Mouse (Mus musculus) midbrain, embryonic 16.5 days (tissue): ENCODE measurements around the gene Top1. TPM values are rescaled to one million over a fixed set of nuclear protein-coding genes. Genes with fewer than 3 reads are reported as not detected.
A peak's percentile ranks its signal among the peaks of the same experiment; 100 is the strongest.

Experiments
- ATAC-seq: fragments of 200-750 bp; cut with Nextera tagmentation; 2 replicates; pipeline ENCODE4 v1.8.0; 2017; ENCODE audit warnings: moderate TSS enrichment
- H3K27ac ChIP-seq: fragments of 300-500 bp; sonication (generic); 2 replicates; pipeline ENCODE4 v1.5.1; 2014; ENCODE audit warnings: mild to moderate bottlenecking, low read length, mixed read lengths
- H3K27me3 ChIP-seq: fragments of 300-500 bp; sonication (generic); 2 replicates; pipeline ENCODE4 v1.6.1; 2014; ENCODE audit warnings: low read depth, low read length, mixed read lengths; ENCODE audit not compliant: control insufficient read depth, insufficient read depth
- H3K36me3 ChIP-seq: fragments of 300-500 bp; sonication (generic); 2 replicates; pipeline ENCODE4 v1.6.1; 2014; ENCODE audit warnings: mild to moderate bottlenecking, low read length, moderate library complexity, mixed read lengths; ENCODE audit not compliant: control insufficient read depth, insufficient read depth
- H3K4me1 ChIP-seq: fragments of 300-500 bp; sonication (generic); 2 replicates; pipeline ENCODE4 v1.6.1; 2014; ENCODE audit warnings: mild to moderate bottlenecking, low read length, mixed read lengths; ENCODE audit not compliant: control insufficient read depth, insufficient read depth
- H3K4me2 ChIP-seq: fragments of 300-500 bp; sonication (generic); 2 replicates; pipeline ENCODE4 v1.6.1; 2014; ENCODE audit warnings: mild to moderate bottlenecking, low read length, mixed read lengths
- H3K4me3 ChIP-seq: fragments of 300-500 bp; sonication (generic); 2 replicates; pipeline ENCODE4 v1.5.1; 2014; ENCODE audit warnings: low read depth, mild to moderate bottlenecking, low read length, moderate library complexity, mixed read lengths
- H3K9ac ChIP-seq: fragments of 300-500 bp; sonication (generic); 2 replicates; pipeline ENCODE4 v1.6.1; 2014; ENCODE audit warnings: low read depth, low read length, mixed read lengths
- H3K9me3 ChIP-seq: fragments of 300-500 bp; sonication (generic); replicated peaks from 2 replicates; pipeline ENCODE4 v1.6.1; 2014; ENCODE audit warnings: mild to moderate bottlenecking, low read length, mixed read lengths; ENCODE audit not compliant: control insufficient read depth, poor library complexity, severe bottlenecking
- WGBS: fragments of 180-500 bp; shearing (Covaris S2); extraction: QIAGEN DNeasy Blood & Tissue Kit; methylation state at CpG from one replicate; pipeline ENCODE4 v1.1.7; 2014; 5-methylcytosine and 5-hydroxymethylcytosine counted together
- polyA plus RNA-seq: library from polyadenylated mRNA; unstranded; fragments of >200 nt; fragmentation: Nextera tagmentation; extraction: Ambion mirVana; gene quantifications from 2 replicates; pipeline ENCODE4 v1.2.1, GENCODE M21; 2015

Gene Top1
- polyA plus RNA-seq, 1 experiment from 2014 or later = 68.7 TPM

- no peak overlapping the region for H3K4me3 ChIP-seq
- ATAC-seq = no peak
- H3K4me1 ChIP-seq = no peaks in the 10 kb centered on the region
- WGBS = 88% methylated on average over 9 of the region's 9 CpGs
- no peaks in the 10 kb centered on the region for H3K27me3 ChIP-seq
- peaks cover 48% of the 10 kb centered on the region for H3K36me3 ChIP-seq
- no peak overlapping the region for H3K9ac ChIP-seq
- no peak overlapping the region for H3K4me2 ChIP-seq
- no peaks in the 10 kb centered on the region for H3K9me3 ChIP-seq
- H3K27ac ChIP-seq = no peak overlapping the region
These were observed 114.9 kb downstream of the Top1 start for GRCm38 (mm10) chr2:160760433-160761184.

GRCm38 (mm10) chr2:160763816-160764215 lies 118.1 kb downstream of the Top1 start:
- Histone ChIP-seq H3K36me3 (peaks cover 22% of the 10 kb centered on the region), H3K27ac (peak overlapping the region; percentile 20; the same call in 1 of the 2 replicates), H3K4me3 (no peak overlapping the region), H3K27me3 (no peaks in the 10 kb centered on the region), H3K4me2 (no peak overlapping the region), H3K4me1 (0 out of 2 replicates have a peak, but pooled peaks cover 3% of the 10 kb centered on the region), H3K9me3 (no peaks in the 10 kb centered on the region), H3K9ac (no peak overlapping the region)
- ATAC-seq = no peak
- 86% methylated on average over 3 of the region's 3 CpGs for WGBS

DNA sequence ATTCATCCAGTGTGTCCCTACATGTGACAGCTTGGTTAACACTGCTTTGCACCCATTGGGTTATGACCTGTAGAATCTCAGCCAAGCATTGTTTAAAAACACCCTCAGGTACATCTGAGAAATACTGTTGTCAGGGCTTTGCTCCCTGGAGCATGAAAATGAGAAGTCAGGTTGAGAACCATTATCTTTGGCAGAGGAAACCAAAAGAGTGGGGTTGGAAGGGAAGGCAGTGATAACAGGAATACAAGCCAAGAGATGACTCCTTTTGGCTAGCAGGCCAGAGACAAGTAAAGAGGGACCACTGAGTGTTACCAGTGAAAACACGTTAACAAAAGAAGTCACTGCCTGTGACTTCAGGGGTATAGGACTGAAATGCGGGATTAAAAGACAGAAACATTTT lies 118.7 kb downstream of the Top1 start:
- peaks cover 19% of the 10 kb centered on the region for H3K36me3 ChIP-seq
- WGBS = 81% methylated on average over 2 of the region's 2 CpGs
- ATAC-seq = no peak

GRCm38 (mm10) chr2:160765096-160765495 lies 119.4 kb downstream of the Top1 start:
- H3K27me3 ChIP-seq = no peaks in the 10 kb centered on the region
- peaks cover 14% of the 10 kb centered on the region for H3K36me3 ChIP-seq
- H3K9me3 ChIP-seq = no peaks in the 10 kb centered on the region
- WGBS = 84% methylated on average over 3 of the region's 3 CpGs
- no peak overlapping the region for H3K9ac ChIP-seq
- 0 out of 2 replicates have a peak, but pooled peaks cover 3% of the 10 kb centered on the region for H3K4me1 ChIP-seq
- H3K27ac ChIP-seq = no peak overlapping the region
- H3K4me3 ChIP-seq = no peak overlapping the region
- no peak for ATAC-seq
- no peak overlapping the region for H3K4me2 ChIP-seq

More for the DNA sequence above, 118.7 kb downstream of the Top1 start:
- Histone ChIP-seq H3K9me3 (no peaks in the 10 kb centered on the region), H3K27ac (no peak overlapping the region), H3K27me3 (no peaks in the 10 kb centered on the region), H3K9ac (no peak overlapping the region), H3K4me1 (0 out of 2 replicates have a peak, but pooled peaks cover 3% of the 10 kb centered on the region), H3K4me2 (no peak overlapping the region), H3K4me3 (no peak overlapping the region)

GRCm38 (mm10) chr2:160766371-160766771 lies 120.7 kb downstream of the Top1 start:
- Histone ChIP-seq H3K4me3 (no peak overlapping the region), H3K4me1 (0 out of 2 replicates have a peak, but pooled peaks cover 3% of the 10 kb centered on the region), H3K9me3 (no peaks in the 10 kb centered on the region), H3K36me3 (peaks cover 14% of the 10 kb centered on the region), H3K27me3 (no peaks in the 10 kb centered on the region), H3K9ac (no peak overlapping the region), H3K4me2 (no peak overlapping the region), H3K27ac (no peak overlapping the region)
- ATAC-seq = no peak
- WGBS = 65% methylated on average over 5 of the region's 5 CpGs

GRCm38 (mm10) chr2:160767201-160767600 lies 121.5 kb downstream of the Top1 start:
- Histone ChIP-seq H3K4me2 (no peak overlapping the region), H3K9me3 (no peaks in the 10 kb centered on the region), H3K27me3 (no peaks in the 10 kb centered on the region), H3K27ac (no peak overlapping the region), H3K4me1 (0 out of 2 replicates have a peak, but pooled peaks cover 3% of the 10 kb centered on the region), H3K9ac (no peak overlapping the region), H3K36me3 (peaks cover 12% of the 10 kb centered on the region), H3K4me3 (no peak overlapping the region)
- ATAC-seq = no peak
- WGBS = 92% methylated on average over 2 of the region's 2 CpGs

- ATAC-seq = no peak
- Histone ChIP-seq H3K4me2 (no peak overlapping the region), H3K4me3 (no peak overlapping the region), H3K27me3 (no peaks in the 10 kb centered on the region), H3K4me1 (0 out of 2 replicates have a peak, but pooled peaks cover 3% of the 10 kb centered on the region), H3K9me3 (no peaks in the 10 kb centered on the region), H3K9ac (no peak overlapping the region), H3K36me3 (peaks cover 4% of the 10 kb centered on the region; the same call in 1 of the 2 replicates), H3K27ac (no peak overlapping the region)
- WGBS = 83% methylated on average over 4 of the region's 4 CpGs
These were observed 122.5 kb downstream of the Top1 start for GRCm38 (mm10) chr2:160768097-160768695.

GRCm38 (mm10) chr2:160768997-160769396 lies 123.3 kb downstream of the Top1 start:
- Histone ChIP-seq H3K9me3 (no peaks in the 10 kb centered on the region), H3K27me3 (no peaks in the 10 kb centered on the region)
- WGBS = 98% methylated on average over 2 of the region's 2 CpGs

GRCm38 (mm10) chr2:160770409-160770808 lies 124.7 kb downstream of the Top1 start:
- no peaks in the 10 kb centered on the region; the same call in 1 of the 2 replicates for H3K36me3 ChIP-seq
- H3K27me3 ChIP-seq = no peaks in the 10 kb centered on the region
- H3K9ac ChIP-seq = no peak overlapping the region
- no peak for ATAC-seq
- H3K4me3 ChIP-seq = no peak overlapping the region
- H3K27ac ChIP-seq = no peak overlapping the region
- no peak overlapping the region for H3K4me2 ChIP-seq
- 0 out of 2 replicates have a peak, but pooled peaks cover 3% of the 10 kb centered on the region for H3K4me1 ChIP-seq
- no peaks in the 10 kb centered on the region for H3K9me3 ChIP-seq

More at GRCm38 (mm10) chr2:160768997-160769396, 123.3 kb downstream of the Top1 start:
- Histone ChIP-seq H3K27ac (no peak overlapping the region), H3K9ac (no peak overlapping the region), H3K36me3 (peaks cover under 1% of the 10 kb centered on the region; the same call in 1 of the 2 replicates), H3K4me1 (0 out of 2 replicates have a peak, but pooled peaks cover 3% of the 10 kb centered on the region), H3K4me3 (no peak overlapping the region), H3K4me2 (no peak overlapping the region)
- no peak for ATAC-seq
